In genomic region chr4:94517631-94518030, GRCm38 (mm10) we compare ENCODE assay signal across 9 mouse cellular contexts. TPM values are rescaled to one million over a fixed set of nuclear protein-coding genes. Genes with fewer than 3 reads are reported as not detected.
DNase-seq lines count a peak whose midpoint lies in the region; ATAC-seq lines count a peak whose summit lies in the region.
"Had no signal": no experiment of that assay in that cellular context is flagged by ENCODE, and none has a peak within 500 bp of the region (broad histone marks: within the 10 kb centered on the region; RNA-seq: fewer than 3 reads in every experiment).

No protein-coding gene starts in this region.

- H3K27ac ChIP-seq in heart, embryonic 11.5 days (ENCODE audit: low read depth, low read length): no peak overlapping the region
- no peak overlapping the region for H3K27ac ChIP-seq in embryonic facial prominence, embryonic 11.5 days (replicated peaks; ENCODE audit: low read depth, low read length)

- no peaks in the 10 kb centered on the region for H3K27me3 ChIP-seq in heart, embryonic 11.5 days (ENCODE audit: control insufficient read depth, insufficient read depth, low read length)
- H3K27me3 ChIP-seq in embryonic facial prominence, embryonic 11.5 days (ENCODE audit: control insufficient read depth, insufficient read depth, low read length): no peaks in the 10 kb centered on the region

- H3K9me3 ChIP-seq in heart, embryonic 11.5 days (replicated peaks; ENCODE audit: control insufficient read depth, low read length): no peaks in the 10 kb centered on the region
- H3K9me3 ChIP-seq in embryonic facial prominence, embryonic 11.5 days (replicated peaks; ENCODE audit: control insufficient read depth, low read length): no peaks in the 10 kb centered on the region

- no peaks in the 10 kb centered on the region for H3K4me1 ChIP-seq in heart, embryonic 11.5 days (ENCODE audit: control insufficient read depth, insufficient read depth, low read length)
- H3K4me1 ChIP-seq in embryonic facial prominence, embryonic 11.5 days (ENCODE audit: control insufficient read depth, insufficient read depth, low read length): no peaks in the 10 kb centered on the region

- H3K9ac ChIP-seq in heart, embryonic 11.5 days (ENCODE audit: low read depth, low read length): no peak overlapping the region
- H3K9ac ChIP-seq in embryonic facial prominence, embryonic 11.5 days (replicated peaks; ENCODE audit: low read length): no peak overlapping the region

- H3K4me3 ChIP-seq in heart, embryonic 11.5 days (ENCODE audit: low read depth, low read length): no peak overlapping the region
- no peak overlapping the region for H3K4me3 ChIP-seq in embryonic facial prominence, embryonic 11.5 days (ENCODE audit: low read depth, low read length)

- WGBS in heart, embryonic 11.5 days (ENCODE audit: insufficient replicate concordance): 68% methylated on average over 4 of the region's 4 CpGs
- WGBS in embryonic facial prominence, embryonic 11.5 days: 71% methylated on average over 4 of the region's 4 CpGs

- peak; percentile 11 for DNase-seq in heart, adult 8-10 months (ENCODE audit: low spot score)
- peak; percentile 45 for DNase-seq in CD4-positive helper T cell, adult 2 months (ENCODE audit: low read depth, low spot score)
- peak; percentile 79 for DNase-seq in adrenal gland, postnatal 10 days
- peak; percentile 63 for DNase-seq in embryonic facial prominence, embryonic 11.5 days (ENCODE audit: low spot score)
- DNase-seq in layer of hippocampus, adult 8-10 months (ENCODE audit: low spot score in 2 of 2): peak; percentile 21 to 34
- DNase-seq in testis, postnatal 14 days (ENCODE audit: low spot score): peak; percentile 23

- no peaks in the 10 kb centered on the region for H3K36me3 ChIP-seq in heart, embryonic 11.5 days (ENCODE audit: control insufficient read depth, insufficient read depth, low read length)
- no peaks in the 10 kb centered on the region for H3K36me3 ChIP-seq in embryonic facial prominence, embryonic 11.5 days (replicated peaks; ENCODE audit: control insufficient read depth, insufficient read depth, low read depth, low read length)

- H3K4me2 ChIP-seq in heart, embryonic 11.5 days: no peak overlapping the region
- H3K4me2 ChIP-seq in embryonic facial prominence, embryonic 11.5 days (ENCODE audit: low read depth, low read length): no peak overlapping the region

- ATAC-seq in heart, embryonic 11.5 days (replicated peaks; ENCODE audit: insufficient number of reproducible peaks, low FRiP score, low TSS enrichment): no peak
- ATAC-seq in embryonic facial prominence, embryonic 11.5 days (replicated peaks; ENCODE audit: insufficient number of reproducible peaks, low FRiP score, low TSS enrichment, low read depth): no peak
- ATAC-seq in megakaryocyte, adult 5-6 weeks (ENCODE audit: poor library complexity, severe bottlenecking): peak; percentile 76

RNA-seq across cellular contexts. Expression of gene Gm10306, which starts 38.7 kb away (rescaled TPM):
- total RNA-seq in heart, adult 8-10 months (2022): not detected
- polyA plus RNA-seq in heart, embryonic 11.5 days (2014; fragmentation: Nextera tagmentation; extraction: Ambion mirVana): not detected in 2 replicates
- not detected for total RNA-seq in adrenal gland, postnatal 10 days (2021)
- polyA plus RNA-seq in embryonic facial prominence, embryonic 11.5 days (2014; fragmentation: Nextera tagmentation; extraction: Ambion mirVana): not detected in 2 replicates
- total RNA-seq in layer of hippocampus, adult 8-10 months (2022): not detected
- not detected in 2 replicates for total RNA-seq in megakaryocyte, adult 5-6 weeks (2015)
- total RNA-seq in megakaryocyte, adult 5-6 weeks (2017): not detected in 2 replicates
- polyA plus RNA-seq: liver, embryonic 16.5 days had no signal

RNA-seq across cellular contexts. Expression of gene Caap1, which starts 39.0 kb away (rescaled TPM):
- total RNA-seq in heart, adult 8-10 months (2022): 1 to 10 TPM; 3.4 to 4.4 (median 3.8) TPM
- 12.4 and 13.8 TPM in 2 replicates for polyA plus RNA-seq in heart, embryonic 11.5 days (2014; fragmentation: Nextera tagmentation; extraction: Ambion mirVana)
- total RNA-seq in adrenal gland, postnatal 10 days (2021): 1 to 10 TPM; 8.9 to 9.4 TPM
- 31.0 and 35.2 TPM in 2 replicates for polyA plus RNA-seq in embryonic facial prominence, embryonic 11.5 days (2014; fragmentation: Nextera tagmentation; extraction: Ambion mirVana)
- total RNA-seq in layer of hippocampus, adult 8-10 months (2022): 10 to 100 TPM in 3 of 4 experiments, 1 to 10 TPM in 1; 7.9 to 12.3 (median 10.6) TPM
- 18.9 and 19.1 TPM in 2 replicates for total RNA-seq in megakaryocyte, adult 5-6 weeks (2015)
- 19.2 and 19.6 TPM in 2 replicates for total RNA-seq in megakaryocyte, adult 5-6 weeks (2017)

Comparison
In these comparisons a context has a peak if more than half of its experiments do, and no peak if none do; other contexts are left out.
1. DNase-seq: peak in every context shown above with its lines; median percentile 79 in adrenal gland, postnatal 10 days; 63 in embryonic facial prominence, embryonic 11.5 days; 45 in CD4-positive helper T cell, adult 2 months; 28 in layer of hippocampus, adult 8-10 months; 23 in testis, postnatal 14 days; 11 in heart, adult 8-10 months.